Mouse (Mus musculus) neural tube, embryonic 13.5 days (tissue): ENCODE measurements around the gene Cfp. TPM values are rescaled to one million over a fixed set of nuclear protein-coding genes. Genes with fewer than 3 reads are reported as not detected.

ENCODE experiments used
- ATAC-seq: fragments of 200-750 bp; cut with Nextera tagmentation; 2 replicates; pipeline ENCODE4 v1.8.0; 2017; ENCODE audit warnings: low read depth, mild to moderate bottlenecking, moderate TSS enrichment, moderate library complexity
- H3K27ac ChIP-seq: fragments of 300-500 bp; sonication (generic); replicated peaks from 2 replicates; pipeline ENCODE4 v1.5.1; 2015; ENCODE audit warnings: moderate library complexity, mild to moderate bottlenecking, inconsistent platforms
- H3K27me3 ChIP-seq: fragments of 300-500 bp; sonication (generic); 2 replicates; pipeline ENCODE4 v1.6.1; 2015; ENCODE audit warnings: mild to moderate bottlenecking, inconsistent platforms
- H3K36me3 ChIP-seq: fragments of 300-500 bp; sonication (generic); 2 replicates; pipeline ENCODE4 v1.6.1; 2015; ENCODE audit warnings: mild to moderate bottlenecking, inconsistent platforms
- H3K4me1 ChIP-seq: fragments of 300-500 bp; sonication (generic); replicated peaks from 2 replicates; pipeline ENCODE4 v1.6.1; 2015; ENCODE audit warnings: inconsistent platforms
- H3K4me2 ChIP-seq: fragments of 300-500 bp; sonication (generic); 2 replicates; pipeline ENCODE4 v1.6.1; 2015; ENCODE audit warnings: inconsistent platforms, mild to moderate bottlenecking, moderate library complexity
- H3K4me3 ChIP-seq: fragments of 300-500 bp; sonication (generic); 2 replicates; pipeline ENCODE4 v1.5.1; 2015; ENCODE audit warnings: mild to moderate bottlenecking, inconsistent platforms
- H3K9ac ChIP-seq: fragments of 300-500 bp; sonication (generic); 2 replicates; pipeline ENCODE4 v1.6.1; 2015; ENCODE audit warnings: moderate library complexity, mild to moderate bottlenecking, inconsistent platforms
- H3K9me3 ChIP-seq: fragments of 300-500 bp; sonication (generic); 2 replicates; pipeline ENCODE4 v1.6.1; 2016; ENCODE audit warnings: inconsistent platforms
- WGBS: fragments of 180-500 bp; shearing (Covaris S2); methylation state at CpG from one replicate; pipeline ENCODE4 v1.1.7; 2015; 5-methylcytosine and 5-hydroxymethylcytosine counted together
- polyA plus RNA-seq: library from polyadenylated mRNA; unstranded; fragments of >200 nt; fragmentation: Nextera tagmentation; extraction: Ambion mirVana; gene quantifications from 2 replicates; pipeline ENCODE4 v1.2.1, GENCODE M21; 2015

The Cfp gene
- polyA plus RNA-seq, 1 experiment from 2014 or later, result 5.8 TPM

DNA sequence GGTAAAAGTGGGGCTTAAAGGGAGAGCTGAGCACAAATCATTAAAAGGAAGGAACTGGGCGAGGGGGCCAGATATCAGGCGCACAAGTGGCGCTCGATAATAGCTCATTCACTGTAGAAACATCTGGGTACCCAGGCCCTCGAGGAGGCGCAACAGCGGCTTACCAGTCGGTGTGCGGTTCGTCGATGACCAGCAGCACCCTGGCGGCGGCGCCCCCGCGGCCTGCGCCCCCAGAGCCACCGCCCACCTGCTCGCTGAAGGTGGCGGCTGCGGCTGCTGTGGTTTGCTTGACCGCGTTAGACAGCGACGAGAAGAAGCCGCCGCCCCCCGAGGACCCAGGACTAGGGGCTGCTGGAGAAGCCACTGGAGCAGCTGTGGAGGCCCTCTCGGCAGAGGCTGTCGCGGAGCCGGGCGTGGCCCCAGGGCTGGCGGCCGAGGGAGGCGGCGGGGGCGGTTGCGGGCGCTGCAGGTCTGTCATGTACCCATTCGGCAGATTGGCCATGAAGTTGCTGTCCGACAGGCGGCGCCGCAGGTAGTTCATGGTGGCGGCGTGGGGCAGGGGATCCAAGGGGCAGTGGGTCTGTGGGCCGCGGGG, 11.0 kb downstream of the Cfp start:
- Histone ChIP-seq H3K9ac (peak overlapping the region; percentile 81), H3K4me2 (peak overlapping the region; percentile 59), H3K9me3 (no peaks in the 10 kb centered on the region), H3K27ac (peak overlapping the region; percentile 83), H3K4me1 (peaks cover 18% of the 10 kb centered on the region), H3K4me3 (peak overlapping the region; percentile 56), H3K27me3 (no peaks in the 10 kb centered on the region), H3K36me3 (0 out of 2 replicates have a peak, but pooled peaks cover under 1% of the 10 kb centered on the region)
- peak; percentile 74 for ATAC-seq
- WGBS, result 13% methylated on average over 42 of the region's 49 CpGs

DNA sequence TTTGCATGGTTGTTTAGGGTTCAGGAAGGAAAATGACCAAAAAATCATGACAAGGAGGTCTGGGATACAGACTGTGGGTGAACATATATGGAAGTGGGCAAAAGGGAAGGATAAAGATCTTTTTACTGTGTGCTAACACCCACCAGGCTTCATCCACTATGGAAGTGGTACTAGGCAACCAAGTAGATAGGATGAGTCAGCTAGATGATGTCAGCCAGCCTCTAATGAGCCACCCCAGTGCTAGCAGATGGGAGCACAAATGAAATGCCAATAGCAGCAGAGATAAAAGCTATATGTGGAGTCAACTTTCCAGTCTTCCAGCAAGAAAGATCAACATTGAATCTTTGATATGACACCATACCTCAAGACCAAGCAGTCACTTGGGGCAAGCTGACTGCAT, 16.3 kb downstream of the Cfp start:
- Histone ChIP-seq H3K36me3 (no peaks in the 10 kb centered on the region), H3K4me1 (peaks cover 18% of the 10 kb centered on the region), H3K4me2 (no peak overlapping the region), H3K27me3 (no peaks in the 10 kb centered on the region), H3K9ac (no peak overlapping the region), H3K4me3 (no peak overlapping the region), H3K9me3 (no peaks in the 10 kb centered on the region), H3K27ac (no peak overlapping the region)
- ATAC-seq, result no peak

DNA sequence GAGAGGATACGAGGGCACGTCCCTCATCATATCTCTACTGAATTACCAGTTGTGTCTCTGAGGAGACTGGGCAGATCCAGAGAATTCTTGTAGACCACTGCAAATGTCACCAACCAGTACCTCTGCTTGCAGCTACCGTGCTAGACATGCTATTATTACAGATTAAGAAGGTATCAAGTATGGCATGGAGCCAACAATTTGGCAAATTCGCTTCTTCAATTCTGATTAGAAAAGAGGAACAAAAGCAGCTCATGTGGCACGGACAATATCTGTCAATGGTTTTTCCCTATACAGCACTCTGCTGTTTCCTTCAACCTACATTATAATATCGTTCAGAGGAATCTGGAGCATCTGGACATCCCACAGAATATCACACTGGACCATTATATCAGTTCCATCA, 17.6 kb downstream of the Cfp start:
- WGBS, result 91% methylated on average over 6 of the region's 6 CpGs

DNA sequence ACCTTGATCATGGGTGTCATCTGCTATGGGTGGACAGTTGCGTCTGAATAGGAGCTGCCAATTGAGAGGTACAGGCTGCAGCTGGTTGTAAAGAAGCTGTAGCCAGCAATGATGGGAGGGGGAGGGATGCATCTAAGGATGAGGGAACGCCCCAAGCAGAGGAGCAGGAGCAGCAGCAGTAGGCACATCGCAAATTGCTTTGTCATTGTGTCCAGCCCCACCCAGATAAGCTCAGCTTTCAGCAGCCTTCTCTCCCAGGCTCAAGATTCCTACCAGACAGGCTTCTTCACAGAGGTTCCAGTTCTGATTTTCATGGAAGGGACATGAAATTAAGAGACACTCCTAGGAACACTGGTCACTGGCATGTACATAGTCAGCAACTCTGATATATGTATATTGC, 21.3 kb downstream of the Cfp start:
- Histone ChIP-seq H3K4me3 (no peak overlapping the region), H3K9ac (no peak overlapping the region), H3K27me3 (no peaks in the 10 kb centered on the region), H3K4me2 (no peak overlapping the region), H3K27ac (no peak overlapping the region), H3K9me3 (no peaks in the 10 kb centered on the region), H3K4me1 (no peaks in the 10 kb centered on the region), H3K36me3 (peaks cover 13% of the 10 kb centered on the region; the same call in 1 of the 2 replicates)
- no peak for ATAC-seq
- 28% methylated on average over 3 of the region's 3 CpGs for WGBS

More for the DNA sequence above, 17.6 kb downstream of the Cfp start:
- H3K27ac ChIP-seq, result no peak overlapping the region
- no peaks in the 10 kb centered on the region for H3K27me3 ChIP-seq
- H3K36me3 ChIP-seq, result 0 out of 2 replicates have a peak, but pooled peaks cover 5% of the 10 kb centered on the region
- no peak overlapping the region for H3K9ac ChIP-seq
- H3K9me3 ChIP-seq, result no peaks in the 10 kb centered on the region
- H3K4me3 ChIP-seq, result no peak overlapping the region
- no peak overlapping the region for H3K4me2 ChIP-seq
- no peak for ATAC-seq
- H3K4me1 ChIP-seq, result peaks cover 6% of the 10 kb centered on the region

Other genes starting within 250 kb of the Cfp start
- 145 and 146 TPM in 2 replicates for gene Cdk16, start 243.6 kb downstream of the Cfp start, polyA plus RNA-seq
- 91.5 and 94.7 TPM in 2 replicates for gene Usp11, start 227.6 kb downstream of the Cfp start, polyA plus RNA-seq
- gene Araf, start 133.7 kb downstream of the Cfp start, polyA plus RNA-seq, result 268 and 277 TPM in 2 replicates
- 5.0 and 5.3 TPM in 2 replicates for gene Timp1, start 61.4 kb downstream of the Cfp start, polyA plus RNA-seq
- 62.2 and 65.0 TPM in 2 replicates for gene Syn1, start 10.6 kb downstream of the Cfp start, polyA plus RNA-seq
- 16.1 and 16.4 TPM in 2 replicates for gene Elk1, start 19.1 kb upstream of the Cfp start, polyA plus RNA-seq
- gene Uxt, start 30.5 kb upstream of the Cfp start, polyA plus RNA-seq, result 40.3 and 47.8 TPM in 2 replicates
- gene Zfp182, start 130.8 kb upstream of the Cfp start, polyA plus RNA-seq, result 8.9 and 9.0 TPM in 2 replicates
- not detected in 2 replicates for gene Spaca5, start 136.9 kb upstream of the Cfp start, polyA plus RNA-seq
- gene Zfp300, start 158.0 kb upstream of the Cfp start, polyA plus RNA-seq, result 3.9 and 4.1 TPM in 2 replicates
- gene Ssxa1, start 184.3 kb upstream of the Cfp start, polyA plus RNA-seq, result not detected in 2 replicates
- gene Gm21876, start 244.1 kb upstream of the Cfp start, polyA plus RNA-seq, result not detected in 2 replicates